Mouse (Mus musculus) gastrocnemius, postnatal 4 days (tissue): ENCODE measurements around the gene Drg1. TPM values are rescaled to one million over a fixed set of nuclear protein-coding genes. Genes with fewer than 3 reads are reported as not detected.

Experiments used
- DNase-seq, 2 experiments: peaks; one replicate each; pipeline ENCODE4 v3.0.0; 2021 to 2022; ENCODE audit warnings: low spot score in 2 of 2, mixed read lengths in 2 of 2
- long read RNA-seq, 2 experiments: library from polyadenylated mRNA; stranded (forward); transcript quantifications; one replicate each; pipeline ENCODE4 v2.0.0; 2021
- total RNA-seq, 2 experiments: library from RNA; stranded (reverse); gene quantifications; 2 replicates each; pipeline ENCODE4 v1.2.3; 2021

Gene Drg1
- 10 to 100 TPM; 63.9 to 64.1 TPM for total RNA-seq
- long read RNA-seq, experiment 1, transcript Drg1-201 (9 exons, 1,546 nt) = major isoform, 77 of 95 reads
- long read RNA-seq, experiment 1, partial matches to known transcripts = 6 of 95 reads
- long read RNA-seq, experiment 1, other reads (novel, unspliced or antisense) = 12 of 95 reads
- long read RNA-seq, experiment 2, transcript Drg1-201 (9 exons, 1,546 nt) = major isoform, 63 of 75 reads
- long read RNA-seq, experiment 2, partial matches to known transcripts = 6 of 75 reads
- long read RNA-seq, experiment 2, other reads (novel, unspliced or antisense) = 6 of 75 reads

DNA sequence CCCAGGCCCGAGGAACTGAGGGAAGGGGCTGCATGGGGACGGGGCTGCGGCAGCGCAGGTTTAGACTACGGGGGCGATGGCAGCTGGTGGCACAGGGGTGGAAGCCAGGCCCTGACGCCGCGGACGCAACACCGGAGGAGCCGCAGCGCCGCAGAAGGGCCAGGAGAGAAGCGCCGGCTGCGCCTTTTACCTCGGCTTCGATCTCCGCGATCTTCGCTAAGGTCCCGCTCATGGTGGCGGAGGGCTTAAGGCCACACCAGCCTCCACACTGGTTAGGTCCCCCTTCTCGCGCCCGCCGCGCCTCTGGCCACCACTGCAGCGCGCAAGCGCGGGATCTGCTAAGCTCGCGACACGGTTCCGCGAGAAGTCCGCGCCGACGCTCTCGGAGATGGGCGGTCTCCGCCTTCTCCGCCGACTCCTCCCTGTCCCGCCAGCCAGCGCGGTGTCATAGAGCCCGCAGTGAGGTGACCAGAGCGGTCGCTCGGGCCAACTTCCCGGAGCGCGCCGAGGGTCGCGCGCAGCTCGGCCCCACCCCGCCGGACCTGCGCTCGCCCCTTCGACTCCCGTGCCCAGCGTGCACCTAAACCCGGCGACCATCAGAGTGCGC, at the start of gene Drg1:
Gene Drg1 (minus strand): TSS at position 337 of the 607 bp plus-strand sequence.
- peak; percentile 89 to 97 for DNase-seq

DNA sequence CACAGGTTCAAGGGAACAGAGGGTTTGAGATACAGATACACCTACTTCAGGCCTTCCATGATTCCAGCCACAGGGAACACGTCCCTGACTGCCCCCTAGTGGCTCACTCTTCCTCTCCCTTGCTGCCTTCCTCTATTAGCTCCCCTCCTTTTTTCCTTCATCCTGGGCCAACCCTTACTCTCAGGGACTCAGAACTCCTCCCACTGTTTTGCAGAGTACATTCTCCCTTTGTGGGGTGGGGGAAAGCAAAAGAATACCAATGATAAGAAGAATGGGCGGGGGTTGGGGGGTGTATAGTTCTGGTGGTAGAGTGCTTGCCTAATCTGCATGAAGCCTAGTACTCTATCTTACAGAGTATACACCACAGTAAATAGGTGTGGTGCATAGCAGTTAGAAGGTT, 47.9 kb upstream of the Drg1 start:
- DNase-seq = peak in 1 of 2 experiments; percentile 56

DNA sequence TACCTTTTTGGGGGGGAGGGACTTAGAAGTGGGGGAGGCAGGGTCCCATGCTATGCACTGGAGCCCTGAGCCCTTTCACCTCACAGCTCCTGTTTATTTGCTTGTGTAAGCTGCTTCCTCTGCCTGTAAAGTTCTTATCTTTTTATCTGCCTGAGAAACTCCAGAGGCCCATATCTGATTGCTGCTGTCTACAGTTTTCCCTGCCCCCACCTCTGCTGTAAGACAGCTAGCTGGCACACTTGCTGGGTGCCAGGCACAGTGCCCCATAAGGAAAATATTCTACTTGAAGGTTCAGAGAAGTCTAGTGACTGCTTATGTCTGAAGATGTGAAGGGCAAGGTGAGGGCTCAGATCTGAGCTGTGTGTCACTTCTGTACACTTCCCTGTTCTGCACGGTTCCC, 47.1 kb upstream of the Drg1 start:
- DNase-seq = no peak

DNA sequence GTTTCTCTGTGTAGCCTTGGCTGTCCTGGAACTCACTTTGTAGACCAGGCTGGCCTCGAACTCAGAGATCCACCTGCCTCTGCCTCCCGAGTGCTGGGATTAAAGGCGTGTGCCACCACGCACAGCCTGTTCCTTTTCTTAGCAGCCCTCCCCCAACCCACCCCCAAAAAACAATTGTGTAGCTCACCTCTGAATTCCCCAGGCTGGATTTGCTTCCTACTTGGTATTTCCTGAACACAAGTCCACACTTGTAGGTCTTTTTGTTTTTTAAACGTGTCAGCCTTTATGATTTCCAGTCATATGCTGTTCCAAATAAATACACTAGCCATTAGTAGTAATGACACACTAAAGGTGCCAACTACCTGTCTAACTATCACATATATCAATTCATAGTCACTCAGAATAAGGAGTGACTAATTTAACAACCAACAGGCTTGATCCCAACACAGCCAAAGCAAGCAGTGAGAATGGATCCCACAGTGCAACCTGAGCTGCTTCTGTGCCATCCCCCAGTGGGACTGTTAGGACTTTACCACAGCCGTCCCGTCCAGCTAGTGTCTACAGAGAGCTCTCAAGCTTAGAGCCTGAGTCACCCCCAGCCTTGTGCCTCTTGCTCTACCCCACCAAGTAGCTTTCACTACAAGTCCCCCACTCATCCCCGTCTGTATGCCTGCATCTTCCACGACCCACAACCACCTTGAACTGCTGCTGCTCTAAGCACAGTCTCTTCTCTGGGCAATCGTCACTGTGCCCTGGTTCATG, 45.6 kb upstream of the Drg1 start:
- DNase-seq = no peak

DNA sequence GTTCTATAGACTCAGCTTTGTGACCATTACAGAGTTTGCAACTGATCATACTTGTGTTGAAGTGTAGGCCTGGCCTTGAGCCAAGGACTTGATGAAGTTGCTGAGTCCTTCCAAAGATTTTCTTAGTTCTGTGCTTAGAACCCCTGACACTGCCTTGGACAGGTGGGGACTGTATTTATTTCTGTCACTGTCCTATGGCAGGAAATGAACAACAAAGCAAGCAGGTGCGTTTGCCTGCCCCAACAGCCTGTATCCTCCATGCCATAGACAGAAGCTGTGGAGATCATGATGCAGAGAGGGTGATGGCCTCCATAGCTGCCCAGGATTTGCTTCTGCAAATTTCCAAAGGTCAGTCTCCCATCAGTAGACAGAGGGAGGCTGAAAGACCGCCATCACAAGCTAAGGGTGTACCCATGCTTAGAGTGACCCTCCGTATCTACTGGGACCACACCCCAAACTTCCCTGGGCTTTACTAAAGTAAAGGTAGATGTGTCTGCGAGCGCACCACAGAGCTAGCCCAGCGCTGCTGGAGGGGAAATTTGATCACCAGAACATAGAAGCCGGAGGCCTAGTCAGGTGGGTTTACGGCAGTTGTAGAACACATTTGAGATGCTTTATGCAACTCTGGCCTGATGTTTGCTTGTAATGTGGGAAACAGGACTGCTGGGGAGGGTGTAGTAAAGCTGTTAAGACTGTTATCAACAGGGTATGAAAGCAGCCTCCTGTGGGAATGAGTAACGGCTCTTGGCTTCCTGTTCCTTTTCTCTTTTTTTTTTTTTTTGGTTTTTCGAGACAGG, 44.8 kb upstream of the Drg1 start:
- no peak for DNase-seq

DNA sequence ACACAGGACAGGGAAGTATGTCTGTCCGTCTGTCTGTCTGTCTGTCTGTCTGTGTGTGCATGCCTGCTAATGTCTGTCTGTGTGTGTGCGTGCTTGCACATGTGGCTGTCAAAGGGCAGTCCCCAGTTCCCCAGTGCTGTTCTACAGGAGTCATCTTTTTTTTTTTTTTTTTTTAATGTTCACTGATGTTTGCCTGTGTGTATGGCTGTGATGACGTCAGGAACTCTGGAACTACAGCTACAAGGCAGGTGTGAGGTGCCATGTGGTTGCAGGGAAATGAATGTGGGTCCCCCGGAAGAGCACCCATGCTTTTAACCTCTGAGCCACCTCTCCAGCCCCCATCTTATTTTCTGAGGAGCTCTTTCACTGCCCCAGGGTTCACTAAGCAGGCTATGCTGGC, 43.7 kb upstream of the Drg1 start:
- DNase-seq = no peak

DNA sequence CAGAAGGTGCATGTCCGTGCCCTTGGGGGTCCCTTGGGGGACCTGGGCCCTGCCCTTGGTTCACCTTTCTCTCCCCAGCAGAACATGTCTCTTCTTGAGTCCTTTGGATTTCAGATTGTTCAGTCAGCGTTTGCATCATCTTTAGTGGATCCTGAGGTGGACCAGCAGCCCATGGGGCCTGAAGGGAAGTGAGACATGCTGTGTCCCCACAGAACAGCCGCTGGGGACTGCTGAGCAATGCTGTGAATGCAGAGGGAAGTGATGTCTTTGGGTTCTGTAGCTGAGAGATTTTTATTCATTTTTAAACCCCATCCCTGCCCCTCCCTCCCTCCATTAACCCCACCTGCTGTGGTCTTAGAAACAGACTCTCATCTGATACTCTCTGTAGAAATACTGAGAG, 41.7 kb upstream of the Drg1 start:
- no peak for DNase-seq

DNA sequence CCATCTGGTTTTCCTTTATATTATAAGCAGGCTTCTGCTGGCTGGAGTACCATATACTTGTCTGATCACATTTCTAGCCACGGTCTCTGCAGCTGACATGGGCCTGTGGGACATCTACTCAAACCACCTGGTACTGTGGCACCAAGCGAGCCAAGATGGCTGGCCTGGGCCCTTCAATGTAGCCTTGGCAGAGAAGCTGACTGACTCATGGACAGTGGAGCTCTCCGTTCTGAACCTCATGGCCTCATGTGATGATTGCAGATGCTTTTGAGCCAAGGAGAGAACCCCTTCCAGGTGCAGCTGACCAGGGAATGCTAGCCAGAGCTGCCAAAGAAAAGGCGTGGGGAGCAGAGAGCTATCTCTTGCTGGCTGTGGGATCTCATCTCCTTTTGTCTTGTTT, 39.6 kb upstream of the Drg1 start:
- DNase-seq = no peak

DNA sequence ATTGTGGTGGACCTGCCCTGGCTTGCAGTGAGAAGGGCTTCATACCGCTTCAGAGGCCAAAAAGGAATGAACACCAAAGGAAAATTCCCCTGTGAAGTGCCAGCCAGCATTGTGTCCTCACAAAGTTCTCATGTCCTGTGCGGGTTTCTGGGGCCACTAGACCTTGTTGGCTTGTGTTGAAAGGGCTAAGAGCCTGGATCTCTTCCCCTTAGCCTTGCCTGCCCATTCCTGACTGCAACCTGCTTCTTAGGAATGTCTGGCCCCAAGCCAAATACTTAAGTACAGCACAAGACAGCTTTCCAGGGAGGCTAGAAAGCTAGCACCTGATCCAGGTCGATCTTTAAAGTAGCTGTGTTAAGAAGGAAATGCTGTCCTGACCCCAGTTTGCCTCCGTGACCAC, 36.6 kb upstream of the Drg1 start:
- DNase-seq = no peak

DNA sequence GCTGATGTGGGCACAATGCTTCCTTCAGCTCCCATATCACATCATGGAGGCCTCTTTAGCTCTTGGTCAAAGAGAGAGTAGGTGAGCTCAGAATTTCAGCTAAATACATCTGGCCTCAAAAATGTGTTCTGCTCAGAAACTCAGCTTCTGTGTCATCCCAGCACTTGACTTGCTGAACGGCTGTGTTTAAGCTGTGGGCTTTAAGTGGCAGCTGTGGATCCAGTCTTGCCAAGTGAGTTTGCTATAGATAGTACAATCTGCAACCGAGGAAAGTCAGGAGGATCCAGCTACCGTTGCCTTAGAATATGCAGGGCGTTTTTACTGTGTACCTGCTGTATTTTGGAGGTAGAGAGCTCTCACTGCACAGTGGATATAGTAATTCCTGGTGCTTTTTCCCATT, 36.2 kb upstream of the Drg1 start:
- no peak for DNase-seq

DNA sequence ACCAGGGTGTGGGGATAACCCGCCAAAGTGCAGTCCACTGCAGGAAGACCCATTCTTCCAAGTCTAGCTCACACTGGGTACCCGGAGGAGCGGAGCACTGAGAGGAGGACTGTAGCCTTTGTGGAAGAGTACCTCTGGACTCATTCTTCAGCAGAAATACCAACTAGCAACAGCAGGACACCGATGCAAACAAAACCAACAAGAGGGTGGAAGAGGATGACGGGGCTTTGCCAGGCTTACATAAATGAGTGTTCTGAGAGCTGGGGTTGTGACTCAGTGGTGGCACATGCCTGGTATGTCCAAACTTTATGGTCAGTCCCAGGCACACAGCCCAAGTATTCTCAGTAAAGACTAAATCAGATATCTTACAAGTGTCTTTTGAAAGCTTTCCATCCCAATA, 34.9 kb upstream of the Drg1 start:
- no peak for DNase-seq

DNA sequence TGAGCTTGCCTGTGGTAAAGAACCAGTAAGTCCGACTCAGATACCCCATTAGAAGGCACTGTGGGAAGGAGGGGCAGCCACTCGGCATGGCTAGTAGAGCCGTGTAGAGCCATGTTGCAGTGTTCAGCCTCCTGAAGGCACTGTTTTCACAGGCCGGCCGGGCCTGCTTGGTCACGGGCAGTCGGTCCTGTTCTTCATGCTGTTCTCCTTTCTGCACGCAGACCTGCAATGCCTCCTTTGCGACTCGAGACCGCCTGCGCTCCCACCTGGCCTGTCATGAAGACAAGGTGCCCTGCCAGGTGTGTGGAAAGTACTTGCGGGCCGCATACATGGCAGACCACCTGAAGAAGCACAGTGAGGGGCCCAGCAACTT, 32.6 kb upstream of the Drg1 start:
- DNase-seq = no peak

DNA sequence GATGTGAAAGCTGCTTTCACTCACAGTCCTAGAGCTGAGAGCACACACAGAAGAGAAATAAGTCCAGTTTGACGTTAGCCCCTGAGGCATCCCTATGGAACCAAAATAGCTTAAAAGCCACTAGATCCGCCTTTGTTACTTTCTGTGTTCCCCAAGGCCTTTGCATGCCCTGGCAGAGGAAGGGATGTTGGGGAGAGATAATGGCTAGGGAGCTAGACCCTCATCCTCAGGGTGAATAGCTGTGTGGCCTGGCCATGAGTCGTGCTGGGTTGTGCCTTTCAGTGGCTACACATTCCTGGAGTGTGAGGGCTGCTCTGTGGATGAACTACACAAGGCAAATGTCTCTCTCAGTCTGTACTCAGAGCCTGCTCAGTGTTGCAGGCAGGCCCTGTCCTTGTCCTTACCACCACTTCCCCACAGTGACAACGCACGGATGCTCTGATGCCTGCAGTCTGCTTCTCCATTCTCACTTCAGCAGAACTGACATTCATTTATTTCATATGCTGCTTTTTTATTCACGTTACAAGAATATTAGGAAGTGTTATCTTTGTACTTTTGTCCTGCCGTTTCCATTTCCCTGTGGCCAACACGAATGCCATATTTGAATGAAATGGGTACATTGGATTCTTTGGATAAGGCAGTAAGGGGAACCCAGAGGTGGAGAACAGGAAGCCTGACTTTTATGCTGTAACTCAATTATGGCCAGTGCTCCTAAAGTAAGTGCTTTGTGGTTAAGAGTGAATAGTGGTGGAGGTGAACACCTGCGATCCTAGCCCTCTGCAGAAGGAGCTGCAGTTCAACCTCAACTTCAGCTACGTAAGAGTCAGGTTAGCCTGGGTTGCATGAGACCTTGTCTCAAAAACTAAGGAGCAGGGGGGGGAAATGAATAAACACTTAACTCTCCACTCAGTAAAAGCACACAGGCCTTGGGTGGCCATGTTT, 31.9 kb upstream of the Drg1 start:
- DNase-seq = no peak

DNA sequence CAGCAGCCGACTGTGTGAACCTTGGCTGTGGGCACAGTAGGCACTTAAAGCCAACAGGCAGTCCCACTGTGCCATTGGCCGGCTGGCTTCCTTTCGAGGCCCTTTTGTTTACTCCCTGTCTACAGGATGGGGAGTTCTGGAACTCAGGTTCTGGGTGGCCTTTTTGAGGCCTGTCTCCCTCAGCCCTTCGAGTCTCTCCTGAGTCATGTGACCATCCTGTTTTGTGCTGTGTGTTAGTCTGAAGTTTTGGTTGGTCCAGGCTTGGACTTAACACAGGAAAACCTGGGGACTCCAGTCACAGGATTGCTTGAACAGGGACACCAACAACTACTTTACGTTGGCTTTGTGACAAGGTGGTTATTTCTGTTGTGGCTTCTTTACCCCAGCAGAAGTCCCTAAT, 29.8 kb upstream of the Drg1 start:
- no peak for DNase-seq

DNA sequence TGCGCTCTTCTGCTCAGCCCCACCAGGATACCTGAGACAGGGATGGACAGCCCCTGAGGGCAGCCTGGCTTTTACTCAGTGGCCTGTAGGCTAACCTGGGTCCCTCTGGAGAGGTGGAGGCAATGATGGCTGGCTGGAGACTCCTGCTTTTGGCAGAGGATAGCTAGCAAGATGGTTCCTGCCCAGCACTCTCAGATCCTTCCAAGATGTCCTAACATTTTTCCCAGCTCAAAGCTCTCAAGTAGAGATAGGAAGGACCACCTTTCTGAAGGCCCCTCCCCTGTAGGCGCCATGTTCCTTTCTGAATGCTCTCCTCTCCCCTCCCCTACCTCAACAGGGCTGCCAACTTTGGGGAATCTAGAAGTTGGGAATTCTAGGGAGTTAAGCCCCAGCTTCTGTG, 28.4 kb upstream of the Drg1 start:
- no peak for DNase-seq

DNA sequence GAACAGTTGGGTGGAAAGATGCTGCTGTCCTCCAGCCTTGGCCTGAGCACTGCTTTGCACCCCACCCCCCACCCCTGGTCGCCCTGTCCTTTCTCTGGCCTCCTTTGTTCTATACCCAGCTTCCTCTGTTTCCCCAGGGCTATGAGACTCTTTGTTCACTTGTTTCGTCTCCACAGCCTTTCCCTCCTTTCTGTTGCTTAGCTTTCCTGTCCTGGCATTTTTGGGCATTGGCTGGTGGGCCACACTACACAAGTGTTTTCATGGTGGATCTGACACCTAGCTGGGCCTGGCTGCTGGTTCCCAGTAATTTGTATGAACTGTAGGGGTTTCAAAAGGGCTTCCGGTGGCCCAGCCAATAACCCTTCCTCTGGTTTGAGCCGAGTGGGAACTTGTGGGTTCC, 27.1 kb upstream of the Drg1 start:
- no peak for DNase-seq

DNA sequence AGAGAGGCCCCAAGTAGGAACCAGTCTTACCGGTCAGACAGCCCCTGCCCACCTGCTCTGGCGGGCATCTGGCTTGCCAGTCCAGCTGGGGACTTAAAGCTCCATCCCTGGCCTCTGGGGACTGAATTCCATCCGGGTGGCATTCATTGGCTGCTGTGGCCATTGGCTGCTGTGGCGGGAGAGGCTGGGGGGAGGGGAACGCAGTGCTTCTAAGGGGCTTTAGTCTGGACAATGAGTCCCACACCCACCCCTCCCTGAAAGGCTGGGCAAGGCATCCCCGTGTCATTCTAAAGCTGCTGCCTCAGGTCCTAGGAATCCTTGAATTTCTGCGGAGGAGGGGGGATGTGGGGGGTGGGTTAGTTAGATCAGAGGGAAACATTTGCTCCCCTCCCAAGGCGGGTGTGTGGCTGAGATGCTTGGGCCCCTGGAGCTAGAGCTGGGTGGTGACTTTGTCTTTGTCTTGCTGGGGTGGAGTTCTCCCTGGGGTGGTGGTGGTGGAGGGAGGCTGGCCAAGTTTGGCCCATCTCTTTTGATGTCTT, 26.6 kb upstream of the Drg1 start:
- peak in 1 of 2 experiments; percentile 41 for DNase-seq

DNA sequence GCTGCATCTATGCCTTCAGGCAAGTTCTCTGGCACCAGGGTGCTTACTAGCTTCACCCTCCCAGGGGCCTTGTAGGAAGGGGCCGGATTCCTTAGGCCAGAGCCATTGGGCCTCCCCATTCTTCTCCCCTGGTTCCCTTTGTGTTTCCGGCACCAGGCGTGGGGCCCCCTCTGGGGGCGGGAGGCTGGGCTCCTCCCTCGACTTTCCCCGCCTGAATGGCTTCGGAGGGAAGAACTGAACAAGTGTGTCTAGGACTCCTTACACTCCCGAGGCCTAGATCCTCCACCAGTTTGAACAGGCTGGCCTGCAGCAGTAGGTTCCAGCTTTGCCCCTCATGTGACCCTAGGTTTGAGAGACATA, 25.8 kb upstream of the Drg1 start:
- DNase-seq = peak; percentile 46 to 72

DNA sequence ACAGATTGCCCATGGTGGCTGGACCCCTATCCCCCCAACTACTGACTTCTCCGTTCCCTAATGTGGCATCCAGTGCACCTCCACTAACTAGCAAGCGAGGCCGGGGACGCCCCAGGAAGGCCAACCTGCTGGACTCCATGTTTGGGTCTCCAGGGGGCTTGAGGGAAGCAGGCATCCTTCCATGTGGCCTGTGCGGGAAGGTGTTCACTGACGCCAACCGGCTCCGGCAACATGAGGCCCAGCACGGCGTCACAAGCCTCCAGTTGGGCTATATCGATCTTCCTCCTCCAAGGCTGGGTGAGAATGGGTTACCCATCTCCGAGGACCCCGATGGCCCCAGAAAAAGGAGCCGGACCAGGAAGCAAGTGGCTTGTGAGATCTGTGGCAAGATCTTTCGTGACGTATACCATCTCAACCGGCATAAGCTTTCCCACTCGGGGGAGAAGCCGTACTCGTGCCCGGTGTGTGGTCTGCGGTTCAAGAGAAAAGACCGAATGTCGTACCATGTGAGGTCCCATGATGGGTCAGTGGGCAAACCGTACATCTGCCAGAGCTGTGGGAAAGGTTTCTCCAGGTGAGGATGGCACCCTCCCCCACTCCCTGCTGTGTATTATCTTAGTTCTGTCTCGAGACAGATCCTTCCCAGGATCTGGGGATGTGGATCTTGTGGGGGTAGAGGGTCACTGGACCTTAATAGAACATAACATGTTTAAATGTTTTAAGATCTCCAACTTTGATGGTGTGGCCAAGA, 25.3 kb upstream of the Drg1 start:
- peak in 1 of 2 experiments; percentile 32 for DNase-seq
